Mouse (Mus musculus) limb, embryonic 14.5 days (tissue): ENCODE data around the gene Aurka. TPM values are rescaled to one million over a fixed set of nuclear protein-coding genes. Genes with fewer than 3 reads are reported as not detected.

ENCODE experiments used
- ATAC-seq: fragments of 200-750 bp; cut with Nextera tagmentation; 2 replicates; pipeline ENCODE4 v1.8.0; 2017; ENCODE audit warnings: low read depth, moderate number of reproducible peaks, moderate TSS enrichment; ENCODE audit not compliant: low FRiP score
- DNase-seq: peaks from one replicate; pipeline ENCODE4 v3.0.0-alpha.2; 2015; ENCODE audit warnings: low spot score
- H3K27ac ChIP-seq: fragments of 300-500 bp; sonication (generic); replicated peaks from 2 replicates; pipeline ENCODE4 v1.5.1; 2014; ENCODE audit warnings: low read depth, mild to moderate bottlenecking, low read length, moderate library complexity, mixed read lengths
- H3K27me3 ChIP-seq: fragments of 300-500 bp; sonication (generic); 2 replicates; pipeline ENCODE4 v1.6.1; 2014; ENCODE audit warnings: low read length, mixed read lengths; ENCODE audit not compliant: control insufficient read depth, insufficient read depth
- H3K36me3 ChIP-seq: fragments of 300-500 bp; sonication (generic); 2 replicates; pipeline ENCODE4 v1.6.1; 2014; ENCODE audit warnings: mild to moderate bottlenecking, low read length, moderate library complexity, mixed read lengths; ENCODE audit not compliant: control insufficient read depth, insufficient read depth
- H3K4me1 ChIP-seq: fragments of 300-500 bp; sonication (generic); 2 replicates; pipeline ENCODE4 v1.6.1; 2014; ENCODE audit warnings: antibody characterized with exemption, low read length, mixed read lengths; ENCODE audit not compliant: control insufficient read depth, insufficient read depth
- H3K4me2 ChIP-seq: fragments of 300-500 bp; sonication (generic); replicated peaks from 2 replicates; pipeline ENCODE4 v1.6.1; 2014; ENCODE audit warnings: low read depth, mild to moderate bottlenecking, low read length, moderate library complexity; ENCODE audit not compliant: severe bottlenecking
- H3K4me3 ChIP-seq: fragments of 300-500 bp; sonication (generic); replicated peaks from 2 replicates; pipeline ENCODE4 v1.5.1; 2014; ENCODE audit warnings: low read length
- H3K9ac ChIP-seq: fragments of 300-500 bp; sonication (generic); 2 replicates; pipeline ENCODE4 v1.6.1; 2014; ENCODE audit warnings: mild to moderate bottlenecking, low read depth, low read length, moderate library complexity; ENCODE audit not compliant: severe bottlenecking
- H3K9me3 ChIP-seq: fragments of 300-500 bp; sonication (generic); 2 replicates; pipeline ENCODE4 v1.6.1; 2016; ENCODE audit warnings: low read length; ENCODE audit not compliant: control insufficient read depth
- POLR2A ChIP-seq: fragments of 200-500 bp; IDR thresholded peaks from 2 replicates; pipeline ENCODE4 v1.8.0; 2012; ENCODE audit warnings: inconsistent platforms, mild to moderate bottlenecking, moderate library complexity, borderline replicate concordance; ENCODE audit not compliant: insufficient read depth, insufficient read length; ENCODE audit errors: extremely low read depth
- WGBS: fragments of 180-500 bp; shearing (Covaris S2); extraction: QIAGEN DNeasy Blood & Tissue Kit; methylation state at CpG from one replicate; pipeline ENCODE4 v1.1.7; 2014; 5-methylcytosine and 5-hydroxymethylcytosine counted together
- polyA plus RNA-seq, 2 experiments: library from polyadenylated mRNA; depleted of rRNA in 1 of 2; stranded (reverse) in 1 of 2; unstranded in 1 of 2; fragments of >200 nt; fragmentation: Nextera tagmentation in 1 of 2; extraction: Ambion mirVana in 1 of 2; gene quantifications; 2 replicates each; pipeline versions ENCODE4 v1.2.1 to v1.2.3; 2012 to 2014

Gene Aurka
- polyA plus RNA-seq, 2 experiments, result 58.7 to 85.3 TPM

- no peak for TF ChIP-seq POLR2A
- H3K27me3 ChIP-seq, result no peaks in the 10 kb centered on the region
- ATAC-seq (no peak), DNase-seq (no peak)
- H3K4me2 ChIP-seq, result no peak overlapping the region
- H3K4me1 ChIP-seq, result peaks cover 6% of the 10 kb centered on the region
- peaks cover 88% of the 10 kb centered on the region for H3K36me3 ChIP-seq
- 90% methylated on average over 4 of the region's 4 CpGs for WGBS
- no peak overlapping the region for H3K9ac ChIP-seq
- no peak overlapping the region for H3K4me3 ChIP-seq
- no peaks in the 10 kb centered on the region for H3K9me3 ChIP-seq
- no peak overlapping the region for H3K27ac ChIP-seq
Observed at GRCm38 (mm10) chr2:172376551-172376950, 6.2 kb upstream of the Aurka start.

- DNase-seq, result no peak
Observed at GRCm38 (mm10) chr2:172371258-172371657, 923 bp upstream of the Aurka start.

GRCm38 (mm10) chr2:172363176-172363575, 7.2 kb downstream of the Aurka start:
- WGBS, result 84% methylated on average over 7 of the region's 7 CpGs

More at GRCm38 (mm10) chr2:172371258-172371657, 923 bp upstream of the Aurka start:
- peaks cover 25% of the 10 kb centered on the region for H3K4me1 ChIP-seq
- TF ChIP-seq POLR2A, result no peak
- H3K4me3 ChIP-seq, result peak overlapping the region; percentile 78
- peak overlapping the region; percentile 86 for H3K9ac ChIP-seq
- WGBS, result 0% methylated on average over 11 of the region's 11 CpGs
- no peak for ATAC-seq
- H3K9me3 ChIP-seq, result no peaks in the 10 kb centered on the region
- peak overlapping the region; percentile 29; the same call in 1 of the 2 replicates for H3K27ac ChIP-seq
- no peaks in the 10 kb centered on the region for H3K27me3 ChIP-seq
- H3K4me2 ChIP-seq, result peak overlapping the region; percentile 71
- peaks cover 56% of the 10 kb centered on the region for H3K36me3 ChIP-seq

GRCm38 (mm10) chr2:172355833-172356232, 14.5 kb downstream of the Aurka start:
- Histone ChIP-seq H3K27me3 (no peaks in the 10 kb centered on the region), H3K4me1 (no peaks in the 10 kb centered on the region), H3K9ac (no peak overlapping the region), H3K27ac (no peak overlapping the region), H3K9me3 (no peaks in the 10 kb centered on the region), H3K4me3 (no peak overlapping the region), H3K4me2 (no peak overlapping the region), H3K36me3 (peaks cover 65% of the 10 kb centered on the region)
- no peak for ATAC-seq
- no peak for TF ChIP-seq POLR2A
- no peak for DNase-seq
- 88% methylated on average over 5 of the region's 5 CpGs for WGBS

More at GRCm38 (mm10) chr2:172363176-172363575, 7.2 kb downstream of the Aurka start:
- ATAC-seq (no peak), DNase-seq (no peak)
- Histone ChIP-seq H3K27me3 (no peaks in the 10 kb centered on the region), H3K27ac (no peak overlapping the region), H3K9ac (no peak overlapping the region), H3K4me1 (peaks cover 1% of the 10 kb centered on the region; the same call in 1 of the 2 replicates), H3K36me3 (peaks cover 81% of the 10 kb centered on the region), H3K9me3 (no peaks in the 10 kb centered on the region), H3K4me2 (no peak overlapping the region), H3K4me3 (no peak overlapping the region)
- TF ChIP-seq POLR2A, result no peak

GRCm38 (mm10) chr2:172354761-172355160, 15.6 kb downstream of the Aurka start:
- 69% methylated on average over 9 of the region's 9 CpGs for whole genome bisulfite sequencing
- H3K9me3 ChIP-seq, result no peaks in the 10 kb centered on the region
- no peak overlapping the region for H3K27ac ChIP-seq
- H3K36me3 ChIP-seq, result peaks cover 54% of the 10 kb centered on the region
- TF ChIP-seq POLR2A, result no peak
- DNase-seq (no peak), ATAC-seq (no peak)
- no peak overlapping the region for H3K9ac ChIP-seq
- no peak overlapping the region for H3K4me2 ChIP-seq
- no peak overlapping the region for H3K4me3 ChIP-seq
- no peaks in the 10 kb centered on the region for H3K4me1 ChIP-seq
- no peaks in the 10 kb centered on the region for H3K27me3 ChIP-seq

- no peaks in the 10 kb centered on the region for H3K9me3 ChIP-seq
- no peaks in the 10 kb centered on the region for H3K4me1 ChIP-seq
- no peak overlapping the region for H3K4me3 ChIP-seq
- H3K27me3 ChIP-seq, result no peaks in the 10 kb centered on the region
- no peak for ATAC-seq
- H3K27ac ChIP-seq, result no peak overlapping the region
- H3K36me3 ChIP-seq, result peaks cover 39% of the 10 kb centered on the region
- WGBS, result 76% methylated on average over 9 of the region's 9 CpGs
- no peak overlapping the region for H3K9ac ChIP-seq
- TF ChIP-seq POLR2A, result no peak
- no peak overlapping the region for H3K4me2 ChIP-seq
- DNase-seq, result no peak
Observed at GRCm38 (mm10) chr2:172353218-172353617, 17.1 kb downstream of the Aurka start.
